Mouse (Mus musculus) E14TG2a.4 (cell line): ENCODE measurements around the gene Shank2.
A peak's percentile ranks its signal among the peaks of the same experiment; 100 is the strongest.

Experiments
- H3K27me3 ChIP-seq: 2 replicates; pipeline ENCODE4 v1.6.1; 2014; ENCODE audit warnings: low read length, control low read depth; ENCODE audit not compliant: insufficient read depth
- H3K36me3 ChIP-seq: 2 replicates; pipeline ENCODE4 v1.6.1; 2014; ENCODE audit warnings: low read length, control low read depth; ENCODE audit not compliant: insufficient read depth
- H3K4me1 ChIP-seq: replicated peaks from 2 replicates; pipeline ENCODE4 v1.6.1; 2014; ENCODE audit warnings: low read depth, low read length, control low read depth
- H3K4me3 ChIP-seq: replicated peaks from 2 replicates; pipeline ENCODE4 v1.5.1; 2014; ENCODE audit warnings: mild to moderate bottlenecking, low read length
- H3K9me3 ChIP-seq: 2 replicates; pipeline ENCODE4 v1.6.1; 2014; ENCODE audit warnings: low read length, control low read depth
- CTCF ChIP-seq: conservative IDR thresholded peaks from 2 replicates; pipeline ENCODE4 v1.5.1; 2014; ENCODE audit warnings: low read length
- NANOG ChIP-seq: IDR thresholded peaks from 2 replicates; pipeline ENCODE4 v1.6.1; 2014; ENCODE audit warnings: borderline replicate concordance, low read length, mixed read lengths
- POU5F1 ChIP-seq: IDR thresholded peaks from 2 replicates; pipeline ENCODE4 v1.6.1; 2014; ENCODE audit warnings: low read length, borderline replicate concordance

The Shank2 gene

DNA sequence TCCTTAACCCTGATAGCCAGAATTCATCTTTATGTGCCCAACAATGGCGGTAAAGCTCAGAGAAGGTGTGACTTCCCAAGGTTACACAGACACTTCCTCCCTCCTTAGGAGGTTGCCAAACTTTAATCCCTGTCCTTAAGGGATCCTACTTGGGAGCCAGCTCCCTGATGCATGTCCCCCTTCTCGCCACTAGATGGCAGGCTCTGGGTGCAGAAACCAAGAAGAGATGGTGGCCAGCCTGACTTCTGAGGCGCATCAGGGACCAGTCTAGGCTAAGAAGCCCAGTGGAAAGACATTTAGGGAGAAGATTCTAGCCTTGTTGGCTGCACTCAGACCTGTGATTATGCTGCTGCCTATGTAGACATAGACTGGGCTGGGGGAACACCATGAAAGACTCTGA is 215.5 kb downstream of the Shank2 start:
- H3K9me3 ChIP-seq = peaks cover 11% of the 10 kb centered on the region
- H3K4me3 ChIP-seq = no peak overlapping the region
- H3K27me3 ChIP-seq = peaks cover 4% of the 10 kb centered on the region
- no peaks in the 10 kb centered on the region for H3K4me1 ChIP-seq
- H3K36me3 ChIP-seq = no peaks in the 10 kb centered on the region
- TF ChIP-seq POU5F1 = no peak
- peak; percentile 97 for TF ChIP-seq CTCF

GRCm38 (mm10) chr7:144228683-144229082 is 227.0 kb downstream of the Shank2 start:
- TF ChIP-seq POU5F1 (no peak), NANOG (no peak)
- Histone ChIP-seq H3K9me3 (no peaks in the 10 kb centered on the region), H3K4me1 (no peaks in the 10 kb centered on the region), H3K4me3 (no peak overlapping the region), H3K27me3 (peaks cover 22% of the 10 kb centered on the region), H3K36me3 (no peaks in the 10 kb centered on the region)

DNA sequence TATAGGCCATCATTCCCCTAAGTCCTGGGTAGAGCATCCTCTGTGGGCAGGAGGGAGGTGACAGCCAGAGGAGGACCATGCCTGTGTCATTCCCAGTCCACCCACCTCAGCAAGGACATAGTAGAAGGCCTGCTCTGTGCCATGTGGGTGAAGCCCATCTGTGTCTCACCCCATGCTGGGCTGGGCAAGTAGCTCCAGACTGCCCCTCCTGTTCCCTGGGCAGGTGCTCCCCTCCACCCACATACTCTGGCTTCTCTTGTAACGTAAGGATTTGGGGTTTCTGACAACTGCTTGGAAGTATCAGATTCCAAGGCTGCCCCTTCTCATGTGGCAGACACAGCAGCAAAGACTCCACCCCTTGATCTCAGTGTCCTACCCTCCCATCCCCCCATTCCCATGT is 227.7 kb downstream of the Shank2 start:
- Histone ChIP-seq H3K4me1 (no peaks in the 10 kb centered on the region), H3K27me3 (peaks cover 18% of the 10 kb centered on the region)
- TF ChIP-seq CTCF = no peak
- TF ChIP-seq POU5F1 = no peak
- no peak for TF ChIP-seq NANOG

GRCm38 (mm10) chr7:144232132-144232706 is 230.5 kb downstream of the Shank2 start:
- H3K36me3 ChIP-seq = no peaks in the 10 kb centered on the region
- no peaks in the 10 kb centered on the region for H3K9me3 ChIP-seq
- H3K4me1 ChIP-seq = 0 out of 2 replicates have a peak, but pooled peaks cover 1% of the 10 kb centered on the region
- peaks cover 19% of the 10 kb centered on the region for H3K27me3 ChIP-seq
- no peak overlapping the region for H3K4me3 ChIP-seq
- TF ChIP-seq POU5F1 (peak; percentile 44; the same call in 1 of the 2 replicates), NANOG (no peak)

More for the DNA sequence above, 227.7 kb downstream of the Shank2 start:
- Histone ChIP-seq H3K4me3 (no peak overlapping the region), H3K9me3 (no peaks in the 10 kb centered on the region), H3K36me3 (no peaks in the 10 kb centered on the region)

- no peak for TF ChIP-seq NANOG
- no peak for TF ChIP-seq POU5F1
- TF ChIP-seq CTCF = no peak
- Histone ChIP-seq H3K4me1 (peaks cover 13% of the 10 kb centered on the region), H3K4me3 (no peak overlapping the region)
These were observed 231.8 kb downstream of the Shank2 start for GRCm38 (mm10) chr7:144233479-144233878.

GRCm38 (mm10) chr7:144234783-144235182 is 233.1 kb downstream of the Shank2 start:
- TF ChIP-seq NANOG (no peak), POU5F1 (no peak), CTCF (peak; percentile 28; the same call in 1 of the 2 replicates)
- H3K36me3 ChIP-seq = no peaks in the 10 kb centered on the region
- H3K9me3 ChIP-seq = no peaks in the 10 kb centered on the region
- no peak overlapping the region for H3K4me3 ChIP-seq
- peaks cover 6% of the 10 kb centered on the region for H3K27me3 ChIP-seq
- H3K4me1 ChIP-seq = peaks cover 26% of the 10 kb centered on the region

More at GRCm38 (mm10) chr7:144233479-144233878, 231.8 kb downstream of the Shank2 start:
- Histone ChIP-seq H3K36me3 (no peaks in the 10 kb centered on the region), H3K27me3 (peaks cover 6% of the 10 kb centered on the region), H3K9me3 (no peaks in the 10 kb centered on the region)

DNA sequence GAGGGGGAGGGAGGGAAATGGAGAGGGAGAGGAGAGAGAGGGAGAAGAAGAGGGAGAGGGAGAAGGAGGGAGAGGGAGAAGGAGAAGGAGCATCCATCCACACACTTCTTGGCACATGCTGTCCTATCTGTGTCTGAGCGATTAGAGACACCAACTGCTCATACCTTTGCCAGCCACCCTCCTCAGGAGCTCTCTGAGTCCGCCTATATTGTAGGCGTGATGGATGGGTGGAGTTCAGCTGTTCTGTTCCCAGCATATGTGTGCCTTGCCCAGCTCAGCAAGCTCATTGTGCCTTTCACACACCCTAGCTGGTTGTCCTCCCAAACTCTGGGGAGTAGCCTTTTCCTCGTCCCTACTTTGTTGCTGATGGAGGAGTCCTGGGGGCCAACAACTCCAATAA is 233.8 kb downstream of the Shank2 start:
- no peaks in the 10 kb centered on the region for H3K9me3 ChIP-seq
- peaks cover 33% of the 10 kb centered on the region for H3K4me1 ChIP-seq
- peaks cover 6% of the 10 kb centered on the region; the same call in 1 of the 2 replicates for H3K27me3 ChIP-seq
- no peak overlapping the region for H3K4me3 ChIP-seq
- no peak for TF ChIP-seq NANOG
- TF ChIP-seq CTCF = no peak
- no peak for TF ChIP-seq POU5F1
- no peaks in the 10 kb centered on the region for H3K36me3 ChIP-seq

DNA sequence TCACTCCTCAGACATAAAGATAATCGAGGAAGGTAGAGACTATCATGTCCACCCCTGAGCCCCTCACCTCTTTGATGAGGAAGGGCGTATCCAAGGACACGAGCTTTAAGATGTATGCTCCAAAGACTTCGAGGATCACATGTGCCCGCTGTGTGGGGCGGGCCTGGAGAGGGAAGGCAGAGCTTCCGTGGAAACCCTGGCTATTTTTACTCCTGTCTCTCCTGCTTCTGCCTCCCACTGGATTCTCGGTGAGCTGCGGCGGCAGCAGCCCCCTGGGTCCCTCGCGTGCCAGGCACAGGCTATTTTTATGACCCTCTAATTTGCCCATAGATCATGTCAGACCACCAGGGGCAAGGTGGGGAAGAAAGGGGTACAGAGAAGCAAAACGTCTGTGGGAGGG is 235.1 kb downstream of the Shank2 start:
- Histone ChIP-seq H3K27me3 (peaks cover 6% of the 10 kb centered on the region; the same call in 1 of the 2 replicates), H3K4me3 (no peak overlapping the region), H3K4me1 (peaks cover 44% of the 10 kb centered on the region), H3K9me3 (no peaks in the 10 kb centered on the region), H3K36me3 (no peaks in the 10 kb centered on the region)
- TF ChIP-seq NANOG (no peak), CTCF (no peak), POU5F1 (no peak)

DNA sequence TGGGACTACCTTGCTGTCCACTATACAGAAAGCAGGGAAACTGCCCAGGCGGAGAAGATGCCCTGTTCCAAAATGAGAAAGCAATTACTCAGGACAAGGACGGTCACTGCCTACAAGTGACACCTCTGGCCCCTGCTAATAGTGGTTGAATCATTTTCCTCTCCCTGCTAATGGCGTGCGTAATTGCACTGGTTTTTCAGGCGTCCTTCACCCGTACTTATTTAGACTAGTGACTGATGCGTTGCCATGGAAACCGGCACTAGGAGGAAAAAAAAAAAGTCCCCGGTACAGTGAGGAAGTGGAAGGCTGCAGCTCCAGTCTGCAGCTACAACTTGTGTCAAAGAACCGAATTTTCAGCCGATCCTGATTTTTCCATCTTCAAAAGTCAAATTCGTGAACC is 236.7 kb downstream of the Shank2 start:
- H3K27me3 ChIP-seq = peaks cover 6% of the 10 kb centered on the region; the same call in 1 of the 2 replicates
- no peak overlapping the region for H3K4me3 ChIP-seq
- H3K9me3 ChIP-seq = no peaks in the 10 kb centered on the region
- TF ChIP-seq CTCF (no peak), POU5F1 (no peak), NANOG (no peak)
- no peaks in the 10 kb centered on the region for H3K36me3 ChIP-seq
- peaks cover 45% of the 10 kb centered on the region for H3K4me1 ChIP-seq
